Mouse (Mus musculus): ENCODE data around the gene Lrrc49. TPM values are rescaled to one million over a fixed set of nuclear protein-coding genes. Genes with fewer than 3 reads are reported as not detected.
A peak's percentile ranks its signal among the peaks of the same experiment; 100 is the strongest.

The Lrrc49 gene
- total and polyA plus RNA-seq, 2 experiments from 2014 or later: 4.9 to 7.2 TPM

DNA sequence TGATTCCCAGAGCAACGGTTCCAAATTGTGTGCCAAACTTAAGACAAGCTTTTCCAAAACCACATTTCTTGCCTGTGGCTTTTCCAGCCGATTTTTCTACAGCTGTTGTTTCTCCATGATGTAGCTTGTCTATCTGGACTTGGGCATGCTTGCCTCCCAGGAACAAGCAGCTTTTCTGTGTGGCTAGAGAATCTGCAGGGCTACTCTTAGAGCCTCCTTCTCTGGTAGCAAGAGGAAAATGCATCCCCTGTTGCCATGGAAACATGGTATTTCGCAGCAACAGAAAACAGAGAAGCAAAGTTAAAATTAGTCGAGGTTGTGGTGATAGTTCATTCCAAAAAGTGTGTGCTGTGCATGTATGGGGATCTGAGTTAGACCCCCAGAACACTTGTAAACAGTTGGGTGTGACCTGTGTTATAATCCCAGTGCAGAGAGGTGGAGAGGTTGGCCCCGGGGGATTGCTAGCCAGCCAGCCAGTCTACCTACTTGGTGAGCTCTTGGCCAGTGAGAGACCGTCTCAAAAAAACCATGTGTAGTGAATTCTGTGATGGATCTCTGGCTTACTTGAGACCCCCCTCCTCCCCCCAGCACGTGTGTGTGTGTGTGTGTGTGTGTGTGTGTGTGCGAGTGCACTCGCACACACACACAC lies 126.2 kb downstream of the Lrrc49 start:
- ATAC-seq (ENCODE audit: insufficient read depth, low read depth): no peak

DNA sequence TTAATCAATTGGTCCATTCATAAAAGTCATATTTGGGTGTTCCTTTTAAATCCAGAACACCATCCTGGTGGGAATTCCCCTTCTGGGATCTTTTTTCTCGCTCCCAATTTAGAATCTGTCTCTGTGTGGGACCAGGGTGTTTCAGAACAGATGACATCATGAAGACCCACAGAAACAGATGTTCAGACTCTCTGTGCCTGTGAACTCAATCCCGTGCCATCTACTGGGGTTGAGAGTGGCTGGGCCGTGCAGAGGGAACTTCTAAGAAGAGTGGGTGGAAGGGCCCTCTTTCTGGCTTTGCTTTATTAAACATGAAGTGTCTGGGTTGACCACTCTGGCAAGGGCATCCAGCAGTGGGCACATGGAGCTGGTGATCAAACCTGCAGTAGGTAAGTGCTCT lies 129.5 kb downstream of the Lrrc49 start:
- Histone ChIP-seq H3K4me3 (ENCODE audit: low read depth, low read length) (no peak overlapping the region), H3K4me2 (ENCODE audit: low read depth, low read length) (no peak overlapping the region), H3K36me3 (replicated peaks; ENCODE audit: control insufficient read depth, insufficient read depth, low read length) (no peaks in the 10 kb centered on the region), H3K4me1 (ENCODE audit: control insufficient read depth, insufficient read depth) (no peaks in the 10 kb centered on the region), H3K9ac (replicated peaks; ENCODE audit: low read depth, low read length) (no peak overlapping the region), H3K27me3 (ENCODE audit: control insufficient read depth, insufficient read depth, low read length) (no peaks in the 10 kb centered on the region), H3K9me3 (replicated peaks; ENCODE audit: control insufficient read depth, low read length) (no peaks in the 10 kb centered on the region), H3K27ac (ENCODE audit: low read depth) (no peak overlapping the region)
- TF ChIP-seq EP300 (IDR thresholded peaks at IDR 0.05; ENCODE audit: low read depth) (no peak), CTCF (IDR thresholded peaks at IDR 0.05; ENCODE audit: low read depth) (no peak)
- DNase-seq (ENCODE audit: low spot score): no peak
- 53% methylated on average over 3 of the region's 3 CpGs for WGBS
- no peak for ATAC-seq (ENCODE audit: insufficient read depth, low read depth)

More for the DNA sequence above, 126.2 kb downstream of the Lrrc49 start:
- Histone ChIP-seq H3K27me3 (ENCODE audit: control insufficient read depth, insufficient read depth, low read length) (no peaks in the 10 kb centered on the region), H3K4me1 (ENCODE audit: control insufficient read depth, insufficient read depth) (no peaks in the 10 kb centered on the region), H3K9me3 (replicated peaks; ENCODE audit: control insufficient read depth, low read length) (no peaks in the 10 kb centered on the region), H3K4me3 (ENCODE audit: low read depth, low read length) (no peak overlapping the region), H3K27ac (ENCODE audit: low read depth) (no peak overlapping the region), H3K4me2 (ENCODE audit: low read depth, low read length) (no peak overlapping the region), H3K9ac (replicated peaks; ENCODE audit: low read depth, low read length) (no peak overlapping the region), H3K36me3 (replicated peaks; ENCODE audit: control insufficient read depth, insufficient read depth, low read length) (no peaks in the 10 kb centered on the region)
- DNase-seq (ENCODE audit: low spot score): peak; percentile 13
- TF ChIP-seq CTCF (IDR thresholded peaks at IDR 0.05; ENCODE audit: low read depth) (no peak), EP300 (IDR thresholded peaks at IDR 0.05; ENCODE audit: low read depth) (no peak)
- 60% methylated on average over 9 of the region's 9 CpGs for whole genome bisulfite sequencing

DNA sequence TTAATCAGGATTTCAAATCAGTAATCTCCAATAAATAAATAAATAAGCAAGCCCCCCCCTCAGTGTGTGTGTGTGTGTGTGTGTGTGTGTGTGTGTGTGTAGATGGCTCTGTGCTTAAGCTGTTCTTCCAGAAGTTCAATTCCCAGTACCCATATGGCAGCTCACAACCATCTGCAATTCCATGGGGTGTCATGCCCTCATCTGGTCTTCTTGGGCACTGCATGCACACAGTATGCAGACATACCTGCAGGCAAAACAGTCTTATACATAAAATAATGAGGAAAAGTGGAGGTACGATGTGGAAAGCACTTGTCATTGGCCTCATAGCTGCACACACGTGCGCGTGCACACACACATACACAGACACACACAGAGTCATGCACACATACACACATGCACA lies 136.7 kb downstream of the Lrrc49 start:
- H3K4me3 ChIP-seq (ENCODE audit: low read depth, low read length): no peak overlapping the region
- TF ChIP-seq CTCF (IDR thresholded peaks at IDR 0.05; ENCODE audit: low read depth) (no peak), EP300 (IDR thresholded peaks at IDR 0.05; ENCODE audit: low read depth) (no peak)
- no peaks in the 10 kb centered on the region for H3K27me3 ChIP-seq (ENCODE audit: control insufficient read depth, insufficient read depth, low read length)
- no peaks in the 10 kb centered on the region for H3K36me3 ChIP-seq (replicated peaks; ENCODE audit: control insufficient read depth, insufficient read depth, low read length)
- ATAC-seq (ENCODE audit: insufficient read depth, low read depth): no peak
- whole genome bisulfite sequencing: 92% methylated on average over 4 of the region's 4 CpGs
- H3K9ac ChIP-seq (replicated peaks; ENCODE audit: low read depth, low read length): no peak overlapping the region
- no peak overlapping the region for H3K27ac ChIP-seq (ENCODE audit: low read depth)
- H3K4me1 ChIP-seq (ENCODE audit: control insufficient read depth, insufficient read depth): no peaks in the 10 kb centered on the region
- H3K9me3 ChIP-seq (replicated peaks; ENCODE audit: control insufficient read depth, low read length): no peaks in the 10 kb centered on the region
- no peak overlapping the region for H3K4me2 ChIP-seq (ENCODE audit: low read depth, low read length)
- DNase-seq (ENCODE audit: low spot score): no peak

DNA sequence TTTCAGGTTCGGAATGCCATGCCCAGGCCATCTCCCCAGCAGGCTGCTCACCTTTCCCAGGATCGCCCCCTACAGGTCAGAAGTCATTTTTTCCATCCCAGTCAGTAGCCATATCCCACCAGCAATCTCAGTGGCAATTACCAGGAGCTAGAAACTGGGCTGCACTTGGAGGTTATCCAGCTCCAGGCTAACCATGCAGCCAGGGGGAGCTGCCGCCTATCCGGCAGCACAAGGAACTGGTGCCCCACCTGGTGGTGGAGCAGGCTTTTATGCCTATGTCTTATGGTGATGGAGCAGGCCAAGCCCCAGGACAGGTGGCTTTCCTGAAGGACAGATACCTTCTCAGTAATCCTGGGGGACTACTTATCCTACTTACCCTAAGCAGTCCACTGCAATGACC lies 139.8 kb downstream of the Lrrc49 start:
- no peak overlapping the region for H3K9ac ChIP-seq (replicated peaks; ENCODE audit: low read depth, low read length)
- H3K4me1 ChIP-seq (ENCODE audit: control insufficient read depth, insufficient read depth): 0 out of 2 replicates have a peak, but pooled peaks cover 4% of the 10 kb centered on the region
- H3K36me3 ChIP-seq (replicated peaks; ENCODE audit: control insufficient read depth, insufficient read depth, low read length): no peaks in the 10 kb centered on the region
- ATAC-seq (ENCODE audit: insufficient read depth, low read depth) (peak; percentile 57), DNase-seq (ENCODE audit: low spot score) (no peak)
- H3K27ac ChIP-seq (ENCODE audit: low read depth): no peak overlapping the region
- H3K4me3 ChIP-seq (ENCODE audit: low read depth, low read length): no peak overlapping the region
- H3K4me2 ChIP-seq (ENCODE audit: low read depth, low read length): no peak overlapping the region
- TF ChIP-seq EP300 (IDR thresholded peaks at IDR 0.05; ENCODE audit: low read depth) (no peak), CTCF (IDR thresholded peaks at IDR 0.05; ENCODE audit: low read depth) (peak; percentile 86)
- 22% methylated on average over 4 of the region's 4 CpGs for WGBS
- no peaks in the 10 kb centered on the region for H3K9me3 ChIP-seq (replicated peaks; ENCODE audit: control insufficient read depth, low read length)
- no peaks in the 10 kb centered on the region for H3K27me3 ChIP-seq (ENCODE audit: control insufficient read depth, insufficient read depth, low read length)

DNA sequence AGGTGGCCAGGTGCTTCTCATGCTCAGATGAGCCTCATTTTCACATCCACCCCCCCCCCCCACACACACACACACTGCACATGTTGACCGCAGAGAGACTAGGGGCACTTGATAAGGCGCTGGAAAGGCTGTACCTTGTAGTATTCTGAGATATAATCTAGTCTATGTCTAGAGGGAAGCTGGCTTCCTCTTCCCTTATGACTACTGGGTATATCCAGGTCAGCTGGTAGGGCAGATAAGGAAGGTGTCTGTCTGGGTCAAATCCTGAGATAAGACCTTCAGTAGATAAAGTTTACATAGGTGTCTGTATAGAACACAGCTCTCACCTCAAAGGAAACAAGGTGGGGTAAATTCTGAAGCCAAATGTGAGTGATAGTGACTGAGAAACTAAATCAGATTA lies 141.8 kb downstream of the Lrrc49 start:
- Histone ChIP-seq H3K36me3 (replicated peaks; ENCODE audit: control insufficient read depth, insufficient read depth, low read length) (no peaks in the 10 kb centered on the region), H3K4me1 (ENCODE audit: control insufficient read depth, insufficient read depth) (0 out of 2 replicates have a peak, but pooled peaks cover 4% of the 10 kb centered on the region), H3K27ac (ENCODE audit: low read depth) (no peak overlapping the region), H3K9ac (replicated peaks; ENCODE audit: low read depth, low read length) (no peak overlapping the region), H3K27me3 (ENCODE audit: control insufficient read depth, insufficient read depth, low read length) (no peaks in the 10 kb centered on the region), H3K4me3 (ENCODE audit: low read depth, low read length) (no peak overlapping the region), H3K9me3 (replicated peaks; ENCODE audit: control insufficient read depth, low read length) (no peaks in the 10 kb centered on the region), H3K4me2 (ENCODE audit: low read depth, low read length) (no peak overlapping the region)
- TF ChIP-seq EP300 (IDR thresholded peaks at IDR 0.05; ENCODE audit: low read depth): no peak
- no peak for TF ChIP-seq CTCF (IDR thresholded peaks at IDR 0.05; ENCODE audit: low read depth)
- 62% methylated on average over 2 of the region's 2 CpGs for WGBS
- DNase-seq (ENCODE audit: low spot score): no peak
- ATAC-seq (ENCODE audit: insufficient read depth, low read depth): no peak
